Mouse (Mus musculus) 3T3-L1 (cell line): Measurements from ENCODE around the gene Nrxn1.
A peak's percentile ranks its signal among the peaks of the same experiment; 100 is the strongest.

Experiments
- DNase-seq: peaks from one replicate; pipeline ENCODE4 v3.0.0-alpha.2; 2015; ENCODE audit warnings: low read depth, low spot score

The Nrxn1 gene

DNA sequence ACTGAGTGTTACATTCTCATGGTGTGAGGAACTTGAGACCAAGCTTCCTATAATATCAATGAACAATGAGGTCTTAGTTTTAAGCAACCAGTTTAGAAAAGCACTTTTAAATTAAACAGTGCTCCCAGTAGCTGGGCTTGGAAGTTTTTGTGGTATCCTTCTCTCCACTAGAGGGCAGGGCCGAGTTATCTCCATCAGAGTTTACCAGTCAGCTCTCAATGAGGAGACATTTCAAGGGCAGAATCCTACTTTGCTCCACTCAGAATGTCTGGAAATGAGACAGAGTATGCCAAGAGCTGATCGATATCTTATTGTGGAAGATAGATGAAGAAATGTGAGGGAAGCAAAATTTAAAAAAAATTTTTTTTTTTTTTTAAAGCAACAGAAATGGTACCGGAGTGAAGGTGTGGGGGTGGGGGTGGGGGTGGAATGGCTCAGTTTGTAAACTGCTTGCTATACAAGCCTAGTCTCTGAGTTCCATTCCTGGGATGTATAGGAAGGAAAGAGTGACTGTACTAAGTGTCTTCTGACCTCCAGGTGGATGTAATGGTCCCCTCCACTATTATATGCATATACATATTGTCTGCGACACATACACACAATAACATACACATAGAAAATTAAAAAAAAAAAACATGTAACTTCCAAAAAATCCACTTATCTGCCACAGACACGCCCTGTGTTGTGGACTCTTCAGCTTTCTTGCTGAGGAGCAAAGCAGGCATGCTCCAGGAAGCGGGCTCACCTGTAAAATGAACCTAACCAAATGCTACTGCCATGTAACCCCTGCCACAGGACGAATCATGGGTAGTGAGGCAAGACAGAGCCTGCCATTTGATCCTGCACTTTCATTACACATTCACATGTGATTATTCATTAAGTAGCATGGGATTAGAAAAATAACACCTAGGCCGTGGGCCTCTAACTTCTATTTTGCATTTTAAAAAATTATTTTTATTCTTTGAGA lies 283.4 kb downstream of the Nrxn1 start:
- peak; percentile 60 for DNase-seq

DNA sequence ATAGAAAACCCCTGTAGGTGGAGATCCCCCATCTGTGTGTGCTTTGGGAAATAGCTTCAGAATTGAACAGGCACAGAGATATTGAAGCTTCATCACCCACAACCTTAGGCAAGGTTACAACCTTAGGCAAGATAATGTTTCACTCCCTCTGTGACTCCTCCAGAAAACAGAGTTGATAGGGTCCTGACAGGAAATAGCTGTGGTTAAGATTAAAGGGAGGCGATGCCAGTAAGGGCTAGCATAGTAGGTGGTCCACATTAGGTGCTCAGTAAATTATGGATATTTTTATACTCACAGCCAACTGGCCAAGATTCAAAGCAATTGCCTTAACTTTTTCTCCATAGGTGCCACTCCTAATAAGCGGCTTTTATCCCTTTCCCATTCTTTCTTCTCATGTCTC lies 284.6 kb downstream of the Nrxn1 start:
- no peak for DNase-seq

DNA sequence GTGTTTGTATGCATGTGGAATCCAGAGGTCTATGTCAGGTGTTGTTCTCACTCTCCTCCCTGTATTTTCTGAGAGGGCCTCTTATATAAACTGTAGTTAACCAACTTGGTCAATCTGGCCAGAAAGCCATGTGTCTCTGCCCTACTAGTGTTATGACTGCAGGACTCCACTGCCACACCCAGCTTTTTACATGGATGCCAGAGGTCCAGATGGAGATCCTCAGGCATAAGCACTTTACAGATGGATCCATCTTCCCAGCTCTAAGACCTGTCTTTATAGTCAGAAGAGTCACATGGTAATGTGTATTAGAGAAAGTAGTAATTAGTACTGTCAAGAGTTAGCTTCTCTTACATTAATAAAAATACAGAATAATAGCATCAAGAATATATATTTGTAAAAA lies 285.7 kb downstream of the Nrxn1 start:
- DNase-seq, result no peak

DNA sequence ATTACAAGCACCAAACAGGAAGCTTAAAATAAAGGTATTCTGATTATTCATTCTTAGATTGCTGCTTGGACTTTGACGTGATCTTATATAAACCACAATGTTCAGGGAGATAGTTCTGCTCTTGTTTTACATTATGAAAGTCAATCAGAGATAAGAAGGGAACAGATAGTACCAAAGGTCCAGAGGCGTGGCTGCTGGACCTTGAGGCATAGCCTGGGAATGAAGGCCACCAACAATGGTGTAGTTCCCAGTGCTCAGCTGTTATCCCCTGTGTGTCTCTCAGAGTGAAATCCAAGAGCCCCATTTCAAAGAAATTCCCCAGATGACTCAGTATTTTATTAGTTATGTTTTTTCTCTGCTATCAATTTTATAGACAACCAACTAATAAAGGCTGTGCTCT lies 294.2 kb downstream of the Nrxn1 start:
- DNase-seq, result no peak

DNA sequence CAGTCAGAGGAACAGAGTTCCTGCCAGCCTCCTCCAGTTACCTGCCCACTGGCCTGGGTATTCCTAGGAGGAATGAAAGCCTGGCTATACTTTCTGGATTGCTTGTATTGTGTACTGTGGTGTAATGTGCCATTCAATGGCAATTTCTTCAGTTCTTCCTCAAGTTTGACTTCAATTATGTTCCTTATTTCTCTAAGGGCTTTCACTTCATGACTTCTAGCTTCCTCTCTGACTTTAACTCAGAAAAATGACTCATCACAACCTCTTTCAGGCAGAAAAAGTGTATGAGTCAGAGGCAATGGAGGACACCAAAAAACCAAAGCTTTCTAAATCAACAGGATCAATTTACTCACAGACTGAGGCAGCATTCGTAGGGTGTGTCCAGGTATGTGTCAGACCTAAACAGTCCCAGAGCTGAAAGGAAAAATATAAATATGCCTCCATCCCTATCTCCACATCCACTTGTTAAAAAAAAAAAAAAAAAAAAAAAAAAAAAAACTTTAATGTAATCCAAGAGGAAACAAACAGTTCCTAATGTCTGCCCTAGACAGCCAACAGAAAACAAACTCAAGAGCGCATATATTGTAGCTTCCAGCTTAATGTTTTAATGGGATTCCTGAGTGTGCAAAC lies 295.1 kb downstream of the Nrxn1 start:
- DNase-seq, result peak; percentile 21

DNA sequence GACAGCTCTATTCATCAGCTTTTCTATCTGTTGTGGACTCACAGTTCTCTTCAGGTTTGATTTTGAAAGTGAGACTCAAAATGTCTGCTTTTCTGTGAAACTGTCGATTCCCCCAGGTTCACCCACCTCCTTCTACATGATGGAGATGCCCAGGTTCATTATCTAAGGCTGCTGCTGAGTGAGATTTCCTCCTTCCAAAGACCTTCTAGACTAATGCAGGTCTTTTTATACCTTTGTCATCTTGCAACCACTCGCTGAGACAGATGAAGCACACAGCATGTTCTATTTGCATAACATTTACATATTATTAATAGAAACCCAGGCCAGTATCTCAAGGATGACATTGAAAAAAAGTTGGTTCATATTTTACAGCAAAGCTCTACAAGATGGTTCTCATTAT lies 295.9 kb downstream of the Nrxn1 start:
- DNase-seq, result no peak

DNA sequence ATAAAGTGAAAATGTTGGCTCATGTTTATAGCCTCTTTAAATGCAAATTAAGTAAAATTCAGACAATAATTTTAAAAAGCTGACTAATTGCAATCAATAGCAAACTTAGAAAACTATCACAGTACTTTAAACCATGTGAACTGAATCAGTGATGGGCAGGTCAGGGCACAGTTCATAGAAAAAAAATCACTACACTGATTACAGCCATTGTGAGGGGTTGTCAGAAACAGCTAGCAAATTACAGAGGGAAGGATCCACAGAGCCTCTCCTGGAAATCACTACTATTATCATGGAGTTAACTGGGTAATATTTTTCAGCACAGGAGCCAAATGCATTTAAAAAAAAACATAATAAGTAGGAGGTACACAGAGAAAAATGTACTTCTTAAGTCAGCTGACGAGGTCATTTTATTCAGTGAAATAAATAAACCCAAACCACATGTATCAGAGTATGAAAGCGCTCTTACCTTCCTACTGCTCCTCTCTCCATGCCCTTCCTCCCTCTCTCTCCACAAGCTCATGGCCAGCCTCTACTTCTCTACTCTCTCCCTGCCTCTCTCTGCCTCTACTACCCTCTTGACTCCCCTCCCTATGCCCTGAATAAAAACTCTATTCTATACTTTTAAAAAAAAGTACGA lies 304.3 kb downstream of the Nrxn1 start:
- DNase-seq, result no peak

DNA sequence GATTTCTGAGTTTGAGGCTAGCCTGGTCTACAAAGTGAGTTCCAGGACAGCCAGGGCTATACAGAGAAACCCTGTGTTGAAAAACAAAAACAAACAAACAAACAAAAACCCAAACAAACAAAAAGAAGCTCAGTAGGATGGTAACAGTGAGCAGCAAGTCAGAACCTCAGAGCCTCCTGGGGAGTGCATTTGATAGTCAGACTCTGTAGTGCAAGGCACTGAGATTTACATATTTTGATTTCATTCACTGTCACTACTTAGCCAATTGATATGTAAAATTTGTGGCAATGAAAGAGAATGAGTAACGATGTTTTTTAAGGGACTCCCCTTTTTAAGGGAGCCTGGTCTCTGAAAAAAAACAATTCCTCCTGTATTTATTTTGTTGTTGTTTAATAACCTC lies 304.8 kb downstream of the Nrxn1 start:
- DNase-seq, result no peak

DNA sequence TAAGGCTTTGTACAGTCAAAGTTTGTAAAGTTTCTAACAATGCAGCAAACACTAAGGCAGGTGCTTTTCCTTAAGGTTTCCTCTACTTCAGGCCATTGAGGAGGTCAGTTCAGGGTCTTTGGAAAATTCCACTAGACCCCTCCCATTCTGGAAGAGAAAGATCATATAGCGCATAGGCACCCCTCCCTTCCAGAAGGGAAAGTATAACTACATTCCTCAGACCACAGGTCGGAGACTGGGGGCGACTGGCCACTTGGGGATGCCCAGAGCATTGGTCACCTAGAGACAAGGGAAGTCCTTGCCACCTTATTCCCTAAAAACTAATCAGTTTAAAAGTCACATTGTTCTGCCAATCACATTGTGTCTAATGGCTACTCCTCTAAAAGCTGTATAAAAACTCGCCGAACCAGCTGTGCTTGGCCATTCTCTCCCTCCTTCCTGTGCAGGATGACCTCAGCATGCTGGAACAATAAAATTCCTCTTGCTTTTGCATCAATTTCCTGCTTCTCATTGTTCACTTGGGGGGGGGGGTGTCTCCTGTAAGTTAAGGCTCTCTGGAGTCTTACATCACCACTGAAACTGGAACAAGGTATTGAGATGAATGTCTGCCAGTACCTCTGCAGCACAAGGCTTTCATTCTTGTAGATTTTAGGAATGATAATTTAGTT lies 305.6 kb downstream of the Nrxn1 start:
- DNase-seq, result no peak

DNA sequence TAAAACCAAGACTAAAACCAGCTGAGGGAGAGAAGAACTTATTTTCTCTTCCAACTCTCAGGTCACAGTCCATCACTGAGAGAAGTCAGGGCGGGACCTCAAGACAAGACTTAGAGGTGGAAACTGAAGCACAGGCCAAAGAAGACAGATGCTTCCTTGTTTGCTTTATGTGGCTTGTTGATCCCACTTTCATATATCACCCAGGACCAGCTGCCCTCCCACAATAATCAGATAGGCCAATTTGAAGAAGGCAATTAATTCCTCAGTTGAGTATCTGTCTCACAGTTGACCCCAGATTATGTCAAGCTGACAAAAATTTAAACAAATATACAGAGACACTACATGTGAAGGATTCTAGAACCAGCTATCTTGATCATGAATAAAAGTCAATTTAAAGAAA lies 312.4 kb downstream of the Nrxn1 start:
- no peak for DNase-seq

DNA sequence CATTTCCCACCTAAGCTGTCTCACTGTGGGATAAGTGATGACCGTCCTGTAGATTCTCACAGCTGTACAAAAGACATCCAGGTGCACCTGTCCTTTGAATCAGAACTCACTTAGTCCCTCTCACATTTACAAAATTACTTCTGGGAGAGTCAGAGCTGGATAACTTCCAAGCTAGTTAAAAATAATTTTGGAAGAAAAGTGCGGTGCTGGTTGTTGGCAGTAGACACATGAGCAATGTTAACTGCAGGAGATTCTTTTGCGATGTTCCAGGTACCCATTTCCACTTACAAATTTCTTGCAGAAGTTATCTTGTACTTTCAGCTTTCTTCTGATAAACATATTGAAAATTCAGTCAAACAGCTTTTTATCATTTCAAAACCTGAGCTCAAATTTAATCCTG lies 317.5 kb downstream of the Nrxn1 start:
- no peak for DNase-seq

DNA sequence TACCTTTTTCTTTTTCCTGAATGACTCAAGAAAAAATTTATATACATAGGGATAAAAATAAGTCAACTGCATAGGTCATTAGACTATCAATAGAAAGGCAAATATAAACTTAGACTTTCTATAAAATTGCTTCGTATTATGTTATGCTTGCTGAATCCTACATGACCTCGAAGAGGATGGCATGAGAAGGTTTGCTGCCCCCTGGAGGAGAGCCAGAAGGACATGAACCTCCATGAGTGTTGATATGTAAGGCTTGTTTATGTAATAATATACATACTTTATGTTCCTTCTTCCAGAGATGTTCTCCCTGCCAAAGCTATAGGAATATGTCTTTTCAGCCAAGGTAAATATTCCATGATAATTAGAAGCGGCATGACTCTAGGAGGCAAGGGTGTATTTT lies 319.6 kb downstream of the Nrxn1 start:
- DNase-seq, result no peak

DNA sequence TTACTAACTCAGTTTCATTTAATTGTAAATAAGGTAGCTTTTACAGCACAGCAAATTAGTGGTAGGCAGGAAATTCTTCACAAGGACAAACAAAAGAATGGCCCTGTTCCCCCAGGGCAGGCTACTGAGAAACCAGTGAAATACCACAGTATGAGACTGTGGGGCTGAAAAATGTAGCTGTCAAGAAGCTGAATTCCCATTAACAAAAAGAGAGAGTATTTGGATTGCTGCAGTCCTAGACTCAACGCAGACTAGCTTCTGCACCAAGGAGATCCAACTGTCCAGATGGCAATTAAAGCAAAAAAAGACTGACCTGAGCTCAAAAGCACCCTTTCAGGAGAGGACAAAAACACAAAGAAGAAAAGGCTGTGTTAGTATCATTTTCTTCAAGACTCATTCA lies 324.7 kb downstream of the Nrxn1 start:
- no peak for DNase-seq

DNA sequence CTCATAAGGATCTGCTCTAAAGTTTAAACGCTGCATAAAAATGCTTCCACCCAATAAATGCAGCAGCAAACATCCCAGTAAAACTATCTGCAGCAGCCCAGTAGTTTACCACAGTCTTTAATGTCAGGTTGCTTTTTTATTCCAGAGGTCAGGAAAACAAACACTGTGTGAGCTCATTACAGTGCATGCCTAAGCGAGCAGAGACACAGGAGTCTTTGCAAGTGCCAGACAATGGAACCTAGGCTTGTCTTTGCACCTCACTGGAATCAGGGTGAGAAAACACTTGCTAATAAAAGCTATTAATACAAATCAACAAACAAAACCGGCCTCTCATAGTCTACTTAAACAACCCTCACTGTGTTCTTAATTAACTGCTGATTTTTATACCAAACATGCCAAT lies 365.7 kb downstream of the Nrxn1 start:
- DNase-seq, result no peak

DNA sequence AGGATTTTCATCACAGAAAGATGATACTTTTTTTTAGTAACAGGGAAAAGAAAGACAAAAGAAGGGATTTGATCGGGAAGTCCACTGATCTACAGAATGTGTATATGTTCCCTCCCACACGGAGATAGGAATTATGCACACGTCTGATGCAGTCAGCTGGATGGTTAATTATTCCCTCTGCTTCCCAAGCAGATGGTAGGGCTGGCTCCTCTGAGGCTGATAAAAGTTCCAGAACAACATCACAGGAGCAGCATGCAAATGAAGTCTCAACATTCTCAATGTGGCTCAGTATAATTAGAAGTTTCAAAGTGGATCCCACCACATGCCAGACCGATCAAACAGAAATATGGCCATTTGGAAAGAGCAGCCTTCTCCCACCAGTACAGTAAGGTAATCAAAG lies 388.1 kb downstream of the Nrxn1 start:
- no peak for DNase-seq

DNA sequence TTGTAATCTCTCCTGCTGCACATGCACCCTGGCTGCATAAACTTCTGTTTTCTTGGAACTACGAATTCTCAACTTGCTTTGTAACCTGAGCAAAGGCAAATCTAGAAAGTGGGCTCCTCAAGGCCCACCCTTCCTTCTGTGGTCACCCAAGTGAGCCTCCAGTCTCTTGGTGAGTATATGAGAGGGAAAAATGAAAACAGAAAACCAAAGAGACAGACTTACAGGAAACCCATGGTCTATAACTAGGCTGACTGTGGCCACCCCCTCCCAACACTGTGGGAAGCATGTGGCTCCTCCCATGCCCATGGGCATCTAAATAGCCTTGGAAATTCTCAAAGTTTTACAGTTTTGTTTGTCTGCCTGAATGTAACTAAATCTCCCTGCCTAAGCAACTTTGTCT lies 390.2 kb downstream of the Nrxn1 start:
- no peak for DNase-seq

DNA sequence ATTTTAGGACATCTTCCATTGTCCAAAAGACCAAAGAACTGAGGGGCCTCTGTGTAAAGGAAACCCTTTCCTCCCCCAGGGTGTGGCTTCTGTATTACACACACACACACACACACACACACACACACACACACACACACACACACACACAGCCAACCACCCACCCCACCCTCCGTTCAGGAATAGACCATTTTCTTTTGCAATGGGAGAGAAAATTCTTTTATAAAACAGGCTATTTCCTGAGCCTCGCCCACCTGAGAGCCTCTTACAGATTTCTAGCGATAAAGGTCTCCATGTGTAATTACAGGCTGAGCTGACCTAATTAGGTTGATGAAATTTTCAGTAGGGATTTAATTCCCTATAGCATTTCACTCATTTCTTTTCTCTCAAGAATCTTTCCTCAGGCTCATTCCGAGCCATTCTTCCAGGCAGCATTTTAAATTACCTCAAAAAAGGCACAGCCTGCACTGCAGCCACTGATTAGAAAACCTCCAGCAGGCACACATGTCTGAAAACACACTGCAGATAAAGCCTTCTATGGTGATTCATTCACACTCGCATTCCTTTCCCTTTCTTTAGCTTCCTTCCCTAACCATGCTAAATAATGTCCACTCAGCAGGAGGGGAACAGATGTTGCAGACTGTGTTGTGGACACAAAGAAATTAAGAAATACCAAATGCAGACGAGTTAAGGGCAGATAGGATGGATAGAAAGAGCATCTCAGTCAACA lies 396.6 kb downstream of the Nrxn1 start:
- DNase-seq, result no peak

DNA sequence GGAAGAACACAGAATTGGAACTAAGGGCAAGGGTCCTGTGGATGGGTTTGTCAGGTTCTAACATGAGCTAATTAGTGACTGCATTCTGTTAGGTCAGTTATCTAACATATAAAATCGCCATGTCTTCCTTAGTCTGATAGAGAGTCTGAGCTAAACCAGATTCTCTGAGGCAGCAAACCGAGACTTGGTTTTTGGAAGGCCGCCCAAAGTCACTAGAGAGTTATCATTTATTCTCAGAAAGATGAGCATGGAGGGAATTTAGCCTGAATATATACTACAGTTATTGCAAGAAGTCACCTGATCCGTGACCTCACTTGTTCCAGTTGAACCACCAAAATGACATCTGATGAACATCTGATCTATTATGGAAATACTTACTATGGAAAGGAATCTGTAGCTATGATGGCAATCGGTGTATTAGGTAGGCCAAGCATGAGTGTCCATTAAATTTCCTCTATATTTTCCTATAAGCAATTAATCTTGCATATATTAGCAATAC lies 397.7 kb downstream of the Nrxn1 start:
- no peak for DNase-seq

DNA sequence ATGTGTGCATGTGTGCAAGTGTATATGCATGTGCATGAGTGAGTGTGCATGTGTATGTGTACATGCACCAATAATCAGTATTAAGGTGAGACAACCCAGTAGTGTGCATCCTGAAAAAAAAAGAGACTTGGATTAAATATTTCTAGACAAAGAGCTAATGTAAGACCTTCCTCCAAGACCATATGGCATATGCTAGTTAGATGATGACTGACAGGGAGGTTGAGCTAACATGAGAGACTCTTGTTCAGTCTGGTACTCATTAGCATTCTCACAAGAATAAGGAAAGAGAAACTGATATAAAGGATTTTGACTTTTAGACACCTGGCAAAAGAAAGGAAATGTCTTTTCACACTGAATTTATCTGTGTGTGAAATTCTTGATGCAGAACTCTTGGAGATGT lies 408.7 kb downstream of the Nrxn1 start:
- no peak for DNase-seq

DNA sequence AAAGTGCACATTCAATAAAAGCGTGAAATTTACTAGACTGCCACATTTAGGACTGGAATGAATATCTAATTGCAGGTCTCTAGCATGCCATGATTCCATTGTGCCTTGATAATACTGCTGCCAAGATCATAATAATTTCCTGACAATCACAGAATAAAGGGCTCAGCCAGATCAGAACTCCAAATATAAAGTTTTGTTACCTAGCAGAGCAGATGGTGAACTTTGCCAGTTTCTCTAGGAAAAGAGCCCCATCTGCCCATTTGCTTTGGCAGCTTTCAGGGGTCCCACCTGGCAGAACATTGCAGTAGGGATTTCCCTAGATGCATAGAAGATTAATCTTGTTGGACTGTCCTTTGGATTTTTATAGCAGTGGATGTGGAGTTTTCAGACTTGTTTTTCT lies 411.9 kb downstream of the Nrxn1 start:
- DNase-seq, result no peak

DNA sequence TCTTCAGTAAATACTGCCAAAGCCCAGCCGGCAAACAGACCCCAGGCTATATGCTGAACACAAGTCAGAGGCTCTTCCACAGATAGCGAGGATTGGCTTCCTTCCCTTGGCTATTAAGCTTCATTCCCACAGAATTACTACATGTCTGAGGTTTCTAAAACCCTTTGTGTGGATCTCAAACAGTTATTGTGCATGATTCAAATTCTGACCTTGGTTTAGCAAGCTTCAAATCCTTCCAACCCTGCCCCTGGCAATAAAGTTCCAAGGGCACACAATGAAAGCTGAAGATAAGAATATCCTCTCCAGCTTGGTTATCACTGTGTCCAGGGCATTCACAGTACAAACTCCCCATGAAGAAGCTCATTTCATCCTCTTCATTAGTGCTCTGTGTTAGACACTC lies 416.2 kb downstream of the Nrxn1 start:
- no peak for DNase-seq
